Mouse (Mus musculus): ENCODE data around the gene Itgb7. TPM values are rescaled to one million over a fixed set of nuclear protein-coding genes. Genes with fewer than 3 reads are reported as not detected.

Itgb7 gene
- 6.4 and 8.9 TPM in 2 replicates for polyA plus RNA-seq (2016; fragmentation: Nextera tagmentation; extraction: Ambion mirVana)

- Histone ChIP-seq H3K4me3 (peak within 1 kb of the TSS; percentile 42), H3K4me2 (peak within 1 kb of the TSS; percentile 65), H3K9me3 (replicated peaks) (no peaks in the 10 kb centered on the region), H3K27ac (peak within 1 kb of the TSS; percentile 46), H3K27me3 (replicated peaks) (peaks cover 15% of the 10 kb centered on the region), H3K36me3 (no peaks in the 10 kb centered on the region), H3K9ac (peak within 1 kb of the TSS; percentile 60), H3K4me1 (peaks cover 69% of the 10 kb centered on the region)
- 6% methylated on average over 6 of the region's 6 CpGs for WGBS (ENCODE audit: insufficient replicate concordance)
- ATAC-seq = peak; percentile 96
Observed at GRCm38 (mm10) chr15:102231748-102232147, at the start of gene Itgb7. Gene Itgb7, minus strand, starts transcription at chr15:102231944.

- Histone ChIP-seq H3K27ac (0 out of 2 replicates have a peak overlapping the region, but pooled peaks have one; percentile 87), H3K4me1 (peaks cover 62% of the 10 kb centered on the region), H3K9me3 (replicated peaks) (no peaks in the 10 kb centered on the region), H3K27me3 (replicated peaks) (no peaks in the 10 kb centered on the region), H3K9ac (peak overlapping the region; percentile 82), H3K4me3 (peak overlapping the region; percentile 85), H3K4me2 (peak overlapping the region; percentile 83), H3K36me3 (peaks cover 19% of the 10 kb centered on the region)
- no peak for ATAC-seq
- 85% methylated on average over 19 of the region's 19 CpGs for WGBS (ENCODE audit: insufficient replicate concordance)
Observed at GRCm38 (mm10) chr15:102280623-102281022, 48.9 kb upstream of the Itgb7 start.

GRCm38 (mm10) chr15:102279783-102280520, 48.2 kb upstream of the Itgb7 start:
- Histone ChIP-seq H3K4me2 (peak overlapping the region; percentile 83), H3K9ac (peak overlapping the region; percentile 82), H3K9me3 (replicated peaks) (no peaks in the 10 kb centered on the region), H3K27me3 (replicated peaks) (no peaks in the 10 kb centered on the region), H3K4me1 (peaks cover 58% of the 10 kb centered on the region), H3K36me3 (peaks cover 19% of the 10 kb centered on the region), H3K4me3 (peak overlapping the region; percentile 85), H3K27ac (peak overlapping the region; percentile 87)
- 14% methylated on average over 13 of the region's 13 CpGs for WGBS (ENCODE audit: insufficient replicate concordance)
- peak; percentile 42 for ATAC-seq

- Histone ChIP-seq H3K4me1 (peaks cover 53% of the 10 kb centered on the region), H3K4me3 (peak within 1 kb of the TSS; percentile 85), H3K9ac (peak within 1 kb of the TSS; percentile 82), H3K36me3 (peaks cover 19% of the 10 kb centered on the region), H3K9me3 (replicated peaks) (no peaks in the 10 kb centered on the region), H3K27me3 (replicated peaks) (no peaks in the 10 kb centered on the region), H3K27ac (peak within 1 kb of the TSS; percentile 87), H3K4me2 (peak within 1 kb of the TSS; percentile 83)
- WGBS (ENCODE audit: insufficient replicate concordance) = under 1% methylated on average over 65 of the region's 65 CpGs
- peak; percentile 92 for ATAC-seq
Observed at GRCm38 (mm10) chr15:102279092-102279782, 47.5 kb upstream of the Itgb7 start, which contains the start of gene Mfsd5. Gene Mfsd5, plus strand, starts transcription at chr15:102279454.

GRCm38 (mm10) chr15:102278726-102279091, 47.0 kb upstream of the Itgb7 start:
- Histone ChIP-seq H3K4me1 (peaks cover 48% of the 10 kb centered on the region), H3K9ac (peak overlapping the region; percentile 82), H3K4me2 (peak overlapping the region; percentile 83), H3K36me3 (peaks cover 19% of the 10 kb centered on the region), H3K27ac (peak overlapping the region; percentile 87), H3K4me3 (peak overlapping the region; percentile 85), H3K27me3 (replicated peaks) (no peaks in the 10 kb centered on the region), H3K9me3 (replicated peaks) (no peaks in the 10 kb centered on the region)
- no peak for ATAC-seq
- WGBS (ENCODE audit: insufficient replicate concordance) = 16% methylated on average over 7 of the region's 7 CpGs

- no peaks in the 10 kb centered on the region for H3K9me3 ChIP-seq (replicated peaks)
- peaks cover 37% of the 10 kb centered on the region for H3K27me3 ChIP-seq (replicated peaks)
- H3K4me2 ChIP-seq = no peak overlapping the region
- H3K27ac ChIP-seq = no peak overlapping the region
- H3K36me3 ChIP-seq = no peaks in the 10 kb centered on the region
- ATAC-seq = no peak
- H3K4me3 ChIP-seq = no peak overlapping the region
- peaks cover 18% of the 10 kb centered on the region for H3K4me1 ChIP-seq
- WGBS (ENCODE audit: insufficient replicate concordance) = 62% methylated on average over 6 of the region's 6 CpGs
- no peak overlapping the region for H3K9ac ChIP-seq
Observed at GRCm38 (mm10) chr15:102273982-102274716, 42.4 kb upstream of the Itgb7 start.

- peaks cover 10% of the 10 kb centered on the region; the same call in 1 of the 2 replicates for H3K4me1 ChIP-seq
- ATAC-seq = no peak
- no peak overlapping the region for H3K4me2 ChIP-seq
- no peak overlapping the region for H3K9ac ChIP-seq
- no peaks in the 10 kb centered on the region for H3K9me3 ChIP-seq (replicated peaks)
- peaks cover 41% of the 10 kb centered on the region for H3K27me3 ChIP-seq (replicated peaks)
- no peak overlapping the region for H3K27ac ChIP-seq
- WGBS (ENCODE audit: insufficient replicate concordance) = 17% methylated on average over 3 of the region's 3 CpGs
- no peak overlapping the region for H3K4me3 ChIP-seq
- H3K36me3 ChIP-seq = no peaks in the 10 kb centered on the region
Observed at GRCm38 (mm10) chr15:102271441-102271840, 39.7 kb upstream of the Itgb7 start.

- H3K4me1 ChIP-seq = peaks cover 10% of the 10 kb centered on the region; the same call in 1 of the 2 replicates
- H3K27ac ChIP-seq = no peak within 1 kb of the TSS
- H3K36me3 ChIP-seq = no peaks in the 10 kb centered on the region
- H3K4me3 ChIP-seq = peak within 1 kb of the TSS; percentile 20; the same call in 1 of the 2 replicates
- no peaks in the 10 kb centered on the region for H3K9me3 ChIP-seq (replicated peaks)
- WGBS (ENCODE audit: insufficient replicate concordance) = 21% methylated on average over 20 of the region's 21 CpGs
- no peak within 1 kb of the TSS for H3K9ac ChIP-seq
- H3K4me2 ChIP-seq = peak within 1 kb of the TSS; percentile 44
- ATAC-seq = 0 out of 2 replicates have a peak, but pooled peaks have one; percentile 30
- peaks cover 41% of the 10 kb centered on the region for H3K27me3 ChIP-seq (replicated peaks)
Observed at GRCm38 (mm10) chr15:102270274-102270960, 38.7 kb upstream of the Itgb7 start, which contains the start of gene Gm9918. Gene Gm9918, plus strand, starts transcription at chr15:102270563.

- no peak overlapping the region for H3K9ac ChIP-seq
- H3K4me1 ChIP-seq = peaks cover 4% of the 10 kb centered on the region; the same call in 1 of the 2 replicates
- no peak for ATAC-seq
- no peak overlapping the region for H3K27ac ChIP-seq
- peaks cover 47% of the 10 kb centered on the region for H3K27me3 ChIP-seq (replicated peaks)
- 80% methylated on average over 5 of the region's 5 CpGs for WGBS (ENCODE audit: insufficient replicate concordance)
- no peak overlapping the region for H3K4me3 ChIP-seq
- H3K9me3 ChIP-seq (replicated peaks) = no peaks in the 10 kb centered on the region
- no peak overlapping the region for H3K4me2 ChIP-seq
- no peaks in the 10 kb centered on the region for H3K36me3 ChIP-seq
Observed at GRCm38 (mm10) chr15:102265548-102265947, 33.8 kb upstream of the Itgb7 start.

- H3K4me3 ChIP-seq = no peak overlapping the region
- peaks cover 56% of the 10 kb centered on the region for H3K27me3 ChIP-seq (replicated peaks)
- WGBS (ENCODE audit: insufficient replicate concordance) = 51% methylated on average over 2 of the region's 2 CpGs
- H3K4me1 ChIP-seq = peaks cover 9% of the 10 kb centered on the region
- no peak overlapping the region for H3K4me2 ChIP-seq
- no peak overlapping the region for H3K27ac ChIP-seq
- no peaks in the 10 kb centered on the region for H3K36me3 ChIP-seq
- H3K9ac ChIP-seq = no peak overlapping the region
- no peak for ATAC-seq
- no peaks in the 10 kb centered on the region for H3K9me3 ChIP-seq (replicated peaks)
Observed at GRCm38 (mm10) chr15:102263037-102263436, 31.3 kb upstream of the Itgb7 start.

- peaks cover 13% of the 10 kb centered on the region for H3K4me1 ChIP-seq
- 44% methylated on average over 7 of the region's 7 CpGs for WGBS (ENCODE audit: insufficient replicate concordance)
- H3K9me3 ChIP-seq (replicated peaks) = no peaks in the 10 kb centered on the region
- H3K27ac ChIP-seq = no peak overlapping the region
- H3K4me3 ChIP-seq = no peak overlapping the region
- H3K36me3 ChIP-seq = no peaks in the 10 kb centered on the region
- peaks cover 59% of the 10 kb centered on the region for H3K27me3 ChIP-seq (replicated peaks)
- H3K4me2 ChIP-seq = no peak overlapping the region
- ATAC-seq = no peak
- no peak overlapping the region for H3K9ac ChIP-seq
Observed at GRCm38 (mm10) chr15:102262582-102262981, 30.8 kb upstream of the Itgb7 start.

All from liver, embryonic 12.5 days (tissue).